Mouse (Mus musculus): ENCODE results near the gene Spink4.
A peak's percentile ranks its signal among the peaks of the same experiment; 100 is the strongest.

Gene Spink4

GRCm38 (mm10) chr4:40969781-40970591, 50.1 kb downstream of the Spink4 start:
- peak; percentile 51 for DNase-seq

GRCm38 (mm10) chr4:40970592-40970841, 50.7 kb downstream of the Spink4 start:
- no peak for DNase-seq

DNA sequence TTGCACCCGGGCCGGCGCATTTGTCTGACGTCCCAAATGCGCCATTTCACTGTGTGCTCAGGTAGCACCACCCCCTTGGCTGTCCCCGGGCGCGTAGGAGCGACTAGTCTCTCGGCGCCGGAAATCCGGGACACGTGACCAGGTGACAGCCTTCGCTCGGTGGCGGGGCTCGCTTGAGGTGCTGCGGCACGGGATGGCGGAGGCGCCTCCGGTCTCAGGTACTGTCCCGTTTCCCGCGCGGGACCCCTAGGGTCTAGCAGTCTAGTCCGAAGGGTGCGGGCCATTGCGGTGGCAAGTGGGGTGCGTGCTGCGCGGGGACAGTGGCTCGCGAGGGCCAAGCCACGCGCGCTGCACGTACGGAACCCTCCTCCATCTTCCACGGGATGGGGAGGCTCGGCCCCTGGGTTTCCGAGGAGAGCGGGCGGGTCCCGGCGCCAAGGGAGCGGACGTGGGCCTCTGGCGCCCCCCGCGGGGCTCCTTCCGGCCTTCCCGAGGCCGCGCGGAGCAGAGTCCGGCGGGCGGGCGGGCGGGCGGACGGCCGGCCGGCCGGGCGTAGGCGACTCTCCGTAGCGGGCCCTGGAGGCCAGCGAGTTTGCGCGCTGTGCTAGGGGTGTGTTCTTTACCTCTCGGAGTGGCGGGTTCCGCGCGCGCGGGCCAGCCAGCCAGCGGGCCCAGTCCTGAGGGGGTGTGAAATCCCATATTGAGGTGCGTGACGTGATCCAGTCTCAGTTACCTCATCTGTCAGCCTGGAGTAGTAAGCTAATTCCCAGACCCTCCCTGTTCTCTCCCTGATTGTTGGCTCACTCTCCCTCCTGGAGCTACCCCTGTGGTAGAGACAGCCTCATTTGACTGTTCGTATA, 51.2 kb downstream of the Spink4 start, which contains the start of gene Nfx1:
Nfx1 (plus strand) TSS at position 65 of the 860 bp plus-strand sequence.
- peak; percentile 96 for DNase-seq

DNA sequence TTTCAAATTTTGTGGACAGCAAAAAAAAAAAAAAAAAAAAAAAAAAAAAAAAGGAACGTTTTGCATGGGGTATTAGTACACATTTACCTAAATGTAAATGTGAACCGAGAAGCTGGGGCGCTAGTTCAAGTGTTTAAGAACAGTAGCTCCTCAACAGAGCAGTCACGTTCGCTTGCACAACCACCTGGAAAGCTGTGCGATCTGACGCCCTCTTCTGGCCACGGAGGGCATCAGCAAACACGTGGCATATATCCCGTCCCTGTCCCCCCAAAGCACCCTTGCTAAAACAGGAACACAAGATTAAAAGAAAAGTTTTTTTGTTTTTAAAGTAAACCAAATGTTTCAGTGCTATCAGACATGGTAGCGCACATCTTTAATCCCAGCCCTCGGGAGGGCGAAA, 51.9 kb downstream of the Spink4 start:
- peak; percentile 39 for DNase-seq

DNA sequence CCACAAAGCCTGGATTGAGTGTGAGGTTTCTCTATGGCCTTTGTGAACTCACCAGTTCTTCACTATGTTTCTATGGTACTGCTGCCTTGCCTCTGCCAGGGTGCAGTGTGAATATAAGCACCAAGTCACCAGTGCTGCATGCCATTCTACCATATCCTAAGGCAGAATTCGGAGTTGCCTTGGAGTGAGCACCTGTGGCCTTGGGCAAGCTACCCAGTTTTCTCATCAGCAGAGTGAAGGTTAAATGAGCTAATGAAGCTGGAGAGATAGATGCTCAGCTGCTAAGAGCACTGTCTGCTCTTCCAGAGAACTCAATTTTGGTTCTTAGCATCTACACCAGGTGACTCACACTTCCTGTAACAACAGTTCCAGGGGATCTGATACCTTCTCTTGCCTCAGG, 54.2 kb downstream of the Spink4 start:
- no peak for DNase-seq

DNA sequence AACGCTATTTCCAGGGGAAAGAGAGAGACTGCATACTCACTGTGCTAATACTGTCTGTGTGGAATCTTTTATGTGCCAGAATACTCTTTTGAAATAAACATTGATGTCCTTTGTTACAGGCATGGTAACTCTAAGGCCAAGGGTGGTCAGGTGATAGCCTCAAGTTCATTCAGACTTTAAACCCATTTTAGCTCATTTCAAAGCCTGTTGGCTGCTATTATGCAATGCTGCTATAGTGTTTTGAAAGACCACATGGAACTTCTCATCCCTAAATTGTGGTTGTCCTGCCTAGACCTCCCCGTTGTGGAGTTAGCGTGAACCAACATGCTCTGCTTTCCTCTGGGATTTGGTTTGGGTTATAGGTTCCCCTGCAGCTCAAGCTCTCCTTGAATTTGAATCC, 55.8 kb downstream of the Spink4 start:
- DNase-seq: no peak

- DNase-seq: no peak
Measured at GRCm38 (mm10) chr4:40976651-40977050, 56.8 kb downstream of the Spink4 start.

- no peak for DNase-seq
Measured at GRCm38 (mm10) chr4:40979430-40979829, 59.6 kb downstream of the Spink4 start.
